Mouse (Mus musculus): ENCODE results near the gene Gkap1.

Gkap1 gene

GRCm38 (mm10) chr13:58263546-58263945, 12.0 kb downstream of the Gkap1 start:
- DNase-seq (ENCODE audit: low read depth, low spot score): no peak

- DNase-seq (ENCODE audit: low read depth, low spot score): no peak
These were observed 13.8 kb downstream of the Gkap1 start for GRCm38 (mm10) chr13:58261674-58262073.

GRCm38 (mm10) chr13:58253268-58253667, 22.2 kb downstream of the Gkap1 start:
- DNase-seq (ENCODE audit: low read depth, low spot score): no peak

DNA sequence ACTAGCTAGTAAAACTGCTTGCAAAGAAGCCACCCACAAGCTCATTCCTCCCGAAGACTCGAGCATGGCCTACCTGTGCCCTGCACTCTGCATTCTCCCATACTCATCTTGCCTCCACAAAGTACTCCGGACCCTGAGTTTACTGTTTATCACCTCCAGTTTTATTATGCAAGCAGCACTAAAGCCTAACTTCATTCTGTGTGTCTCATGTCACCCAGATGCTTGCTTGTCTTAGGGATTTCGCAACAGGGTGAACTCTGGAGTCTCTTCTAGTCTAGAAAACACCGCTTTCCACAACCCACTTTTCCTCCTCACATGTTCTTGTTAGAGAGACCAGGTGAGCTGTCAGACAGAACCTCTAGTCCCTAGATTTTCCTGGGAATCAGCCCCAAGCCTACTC, 26.5 kb downstream of the Gkap1 start:
- no peak for DNase-seq (ENCODE audit: low read depth, low spot score)

- DNase-seq (ENCODE audit: low read depth, low spot score): no peak
These were observed 39.0 kb downstream of the Gkap1 start for GRCm38 (mm10) chr13:58236536-58236935.

- no peak for DNase-seq (ENCODE audit: low read depth, low spot score)
These were observed 42.9 kb downstream of the Gkap1 start for GRCm38 (mm10) chr13:58232611-58233010.

GRCm38 (mm10) chr13:58232070-58232469, 43.4 kb downstream of the Gkap1 start:
- DNase-seq (ENCODE audit: low read depth, low spot score): no peak

GRCm38 (mm10) chr13:58228624-58229023, 46.9 kb downstream of the Gkap1 start:
- DNase-seq (ENCODE audit: low read depth, low spot score): no peak

DNA sequence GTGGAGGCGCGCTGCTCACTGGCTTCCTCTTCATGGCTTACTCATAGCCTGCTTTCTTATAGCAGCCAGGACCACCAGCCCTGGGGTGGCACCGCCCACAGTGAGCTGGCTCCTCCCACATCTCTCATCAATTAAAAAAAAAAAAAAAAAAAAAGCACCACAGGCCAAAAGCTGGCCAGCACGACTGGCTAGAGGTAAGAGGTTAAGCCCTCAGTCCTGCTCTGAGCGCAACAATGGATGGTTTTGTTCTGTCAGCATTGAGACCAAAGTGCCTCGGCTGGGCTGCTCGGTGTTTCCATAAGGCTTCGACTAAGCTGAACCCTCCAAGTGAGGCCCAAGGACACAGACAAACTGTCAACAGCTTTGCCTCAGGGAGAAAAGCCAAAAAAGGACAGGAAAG, 49.8 kb downstream of the Gkap1 start:
- no peak for DNase-seq (ENCODE audit: low read depth, low spot score)

GRCm38 (mm10) chr13:58220206-58220605, 55.3 kb downstream of the Gkap1 start:
- no peak for DNase-seq (ENCODE audit: low read depth, low spot score)

GRCm38 (mm10) chr13:58217536-58217935, 58.0 kb downstream of the Gkap1 start:
- no peak for DNase-seq (ENCODE audit: low read depth, low spot score)

- no peak for DNase-seq (ENCODE audit: low read depth, low spot score)
These were observed 59.1 kb downstream of the Gkap1 start for GRCm38 (mm10) chr13:58216395-58216794.

DNA sequence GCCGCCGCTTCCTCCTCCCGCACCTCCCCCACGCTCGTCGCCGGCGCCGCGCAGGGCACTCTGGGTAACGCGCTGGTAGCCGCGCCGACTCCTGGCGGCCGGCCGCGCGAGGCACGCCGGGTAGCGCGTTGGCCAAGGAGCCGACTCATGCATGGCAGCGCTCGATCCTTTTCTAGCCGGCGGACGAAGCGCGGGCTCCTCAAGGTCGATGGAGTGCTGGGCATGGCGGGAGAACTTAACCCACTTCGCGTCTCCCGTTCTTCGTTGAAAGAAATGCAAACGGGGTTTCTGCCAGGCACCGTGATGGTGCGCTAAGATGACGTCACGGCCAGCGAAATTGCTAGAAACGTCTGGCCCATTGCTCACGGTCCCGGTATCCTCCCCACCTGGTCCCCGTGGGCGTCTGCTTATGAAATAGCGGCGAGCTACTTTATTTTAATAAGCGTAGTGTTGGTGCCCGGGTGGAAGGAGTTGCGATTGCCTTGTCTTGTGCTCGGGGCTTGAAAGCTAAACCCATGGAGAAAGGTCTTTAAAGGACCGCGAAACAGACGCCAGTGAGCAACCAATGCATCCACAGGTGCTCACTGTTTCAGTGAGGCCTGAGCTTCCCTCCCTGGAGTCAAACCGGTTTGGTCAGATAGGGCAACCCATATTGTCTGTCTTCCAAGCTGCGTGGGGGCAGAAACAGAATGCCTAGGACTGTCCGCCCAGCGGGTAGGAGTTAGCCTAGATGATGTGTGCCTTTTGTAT, 59.7 kb downstream of the Gkap1 start, which contains the start of gene Ubqln1:
Gene Ubqln1 (minus strand): TSS at position 62 of the 750 bp plus-strand sequence.
- DNase-seq (ENCODE audit: low read depth, low spot score): peak; percentile 52

DNA sequence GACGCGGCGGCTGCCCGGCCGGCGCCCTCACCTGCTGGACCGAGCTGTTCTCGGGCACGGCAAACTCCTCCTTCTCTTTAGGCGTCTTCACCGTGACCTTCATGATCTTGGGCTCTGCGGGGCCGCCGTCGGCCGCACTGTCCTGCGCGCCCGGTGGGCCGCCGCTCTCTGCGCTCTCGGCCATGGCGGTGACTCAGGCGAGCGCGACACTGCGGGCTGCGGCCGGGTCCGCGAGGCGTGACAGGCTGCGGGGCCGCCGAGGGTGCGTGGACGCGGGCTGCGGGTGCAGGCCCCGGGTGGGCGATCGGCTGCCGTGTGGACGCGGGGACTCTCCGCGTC, 60.3 kb downstream of the Gkap1 start:
- DNase-seq (ENCODE audit: low read depth, low spot score): no peak

DNA sequence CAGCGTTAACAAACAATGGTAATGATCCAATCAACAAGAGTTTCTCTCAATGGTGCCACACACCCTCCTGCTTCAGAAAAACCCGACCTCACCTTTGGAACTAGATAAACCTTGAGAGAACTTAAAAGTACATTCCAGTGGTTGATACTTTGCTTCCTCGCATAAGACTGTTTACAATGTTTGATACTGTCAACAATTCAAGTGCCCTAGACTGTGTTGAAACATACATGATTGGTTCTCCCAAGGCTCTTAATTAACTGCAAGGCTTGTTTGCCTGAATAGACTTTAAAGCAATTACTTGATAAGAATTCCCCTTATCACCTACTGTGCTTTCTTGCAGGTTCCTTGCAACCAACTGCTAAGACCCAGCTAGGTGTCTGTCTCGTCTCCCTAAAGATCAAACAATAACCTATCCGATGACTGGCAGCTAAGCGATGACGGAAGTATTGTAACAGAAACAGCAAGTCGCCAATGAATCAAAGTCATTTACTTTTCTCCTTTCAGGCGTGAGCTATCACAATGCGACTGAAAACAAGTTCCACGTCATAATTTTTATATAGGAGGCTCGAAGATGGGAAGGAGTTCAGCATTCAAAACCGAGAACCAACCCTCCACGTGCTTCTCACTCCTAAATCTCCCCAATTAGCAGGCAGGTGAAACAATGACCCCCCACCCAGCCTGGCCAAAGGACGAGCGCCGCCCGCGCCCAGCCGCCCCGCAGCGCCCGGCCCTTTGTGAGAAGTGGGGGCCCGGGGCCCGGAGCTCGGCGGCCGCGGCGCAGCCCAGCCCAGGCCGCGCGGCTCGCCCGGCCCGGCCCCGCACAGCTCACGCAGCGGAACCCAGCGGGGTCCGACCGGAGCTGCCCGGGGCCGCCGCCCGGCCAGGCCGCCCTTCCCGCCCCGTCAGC, 60.9 kb downstream of the Gkap1 start:
- no peak for DNase-seq (ENCODE audit: low read depth, low spot score)

DNA sequence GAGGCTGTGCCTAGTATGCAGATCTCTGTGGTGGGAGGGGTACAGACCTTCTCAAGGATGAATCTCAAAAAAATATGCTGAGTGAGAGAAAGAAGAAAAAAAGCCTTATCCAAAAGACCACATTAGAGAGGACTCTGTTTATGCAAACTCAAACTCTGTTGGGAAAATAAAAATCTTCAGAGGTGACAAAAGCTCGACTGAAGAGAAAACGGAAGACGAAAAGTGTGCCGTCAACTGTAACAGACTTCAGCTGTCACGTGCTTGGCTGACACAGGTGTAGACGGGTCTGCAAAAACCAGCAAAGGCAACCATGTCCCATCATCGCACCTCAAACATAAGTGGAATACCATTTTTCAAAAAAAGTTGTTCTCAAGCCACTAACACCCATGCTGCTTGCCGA, 61.7 kb downstream of the Gkap1 start:
- DNase-seq (ENCODE audit: low read depth, low spot score): no peak

- no peak for DNase-seq (ENCODE audit: low read depth, low spot score)
These were observed 63.0 kb downstream of the Gkap1 start for GRCm38 (mm10) chr13:58212530-58212929.

GRCm38 (mm10) chr13:58210441-58210840, 65.1 kb downstream of the Gkap1 start:
- no peak for DNase-seq (ENCODE audit: low read depth, low spot score)

- no peak for DNase-seq (ENCODE audit: low read depth, low spot score)
These were observed 69.4 kb downstream of the Gkap1 start for GRCm38 (mm10) chr13:58206084-58206483.

GRCm38 (mm10) chr13:58204986-58205385, 70.5 kb downstream of the Gkap1 start:
- no peak for DNase-seq (ENCODE audit: low read depth, low spot score)

GRCm38 (mm10) chr13:58204202-58204601, 71.3 kb downstream of the Gkap1 start:
- no peak for DNase-seq (ENCODE audit: low read depth, low spot score)

DNA sequence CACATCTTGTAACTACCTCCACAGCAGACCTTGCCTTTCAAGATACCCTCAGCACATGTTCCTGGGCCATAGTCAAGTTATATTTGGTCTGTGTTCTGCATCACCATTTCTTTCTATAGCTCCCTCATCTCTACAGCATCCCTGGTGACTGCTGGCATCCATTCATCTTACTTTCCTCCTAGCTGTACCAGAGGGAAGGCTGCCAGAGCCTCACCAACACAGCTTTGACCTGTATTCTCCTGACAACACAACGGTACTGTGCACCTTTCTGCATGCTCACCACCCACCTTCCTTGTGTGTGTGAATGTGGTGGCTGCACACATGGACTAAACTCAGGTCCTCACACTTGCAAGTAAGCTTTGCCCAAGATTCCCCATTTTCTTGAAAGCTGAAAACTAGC, 72.6 kb downstream of the Gkap1 start:
- DNase-seq (ENCODE audit: low read depth, low spot score): no peak

GRCm38 (mm10) chr13:58201908-58202307, 73.6 kb downstream of the Gkap1 start:
- no peak for DNase-seq (ENCODE audit: low read depth, low spot score)

Measured in WW6 (cell line).